Mouse (Mus musculus): Measurements from ENCODE around the gene Traf3ip3. TPM values are rescaled to one million over a fixed set of nuclear protein-coding genes. Genes with fewer than 3 reads are reported as not detected.

Gene Traf3ip3
- polyA plus RNA-seq, 1 experiment, result 11.5 TPM

DNA sequence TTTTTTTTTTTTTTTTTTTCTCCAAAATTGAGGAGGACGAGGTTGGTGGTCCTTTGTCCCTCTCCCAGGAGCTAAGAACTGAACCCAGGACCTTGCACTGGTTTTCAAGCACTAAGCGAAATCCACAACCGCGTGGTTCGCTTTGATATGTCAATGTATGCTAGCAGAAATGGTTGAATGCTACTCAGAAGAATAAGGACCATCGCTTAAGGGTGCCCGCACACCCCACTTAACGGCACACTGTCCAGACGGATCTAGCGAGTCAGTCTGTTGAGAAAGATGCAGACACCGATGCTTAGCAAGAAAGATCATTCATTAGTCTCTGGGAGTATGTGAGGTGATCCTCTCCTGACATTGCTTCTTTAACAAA is 71.1 kb downstream of the Traf3ip3 start:
- H3K79me2 ChIP-seq (ENCODE audit: control insufficient read depth, insufficient read depth), result peaks cover 31% of the 10 kb centered on the region
- no peak for TF ChIP-seq SRF (IDR thresholded peaks at IDR 0.05; ENCODE audit: control insufficient read depth, insufficient read length, low read depth)
- TF ChIP-seq TCF12 (IDR thresholded peaks at IDR 0.05; ENCODE audit: insufficient read depth, poor library complexity, severe bottlenecking), result no peak
- no peak for TF ChIP-seq POLR2A (IDR thresholded peaks at IDR 0.05; ENCODE audit: insufficient read length, low read depth)
- TF ChIP-seq POLR2AphosphoS2 (IDR thresholded peaks at IDR 0.05; ENCODE audit: insufficient read length, low read depth), result no peak
- TF ChIP-seq TCF3 (IDR thresholded peaks at IDR 0.05; ENCODE audit: insufficient read length, low read depth), result no peak
- TF ChIP-seq REST (IDR thresholded peaks at IDR 0.05; ENCODE audit: insufficient read depth, insufficient read length), result no peak
- TF ChIP-seq CEBPB (IDR thresholded peaks at IDR 0.05; ENCODE audit: insufficient read depth, poor library complexity, severe bottlenecking), result no peak
- no peak for TF ChIP-seq MYOD1 (IDR thresholded peaks at IDR 0.05; ENCODE audit: control insufficient read depth in 1 of 3, insufficient read length in 2 of 3, low read depth in 2 of 3)
- peak overlapping the region; percentile 37 for H3ac ChIP-seq (ENCODE audit: control insufficient read depth, insufficient read length)
- peaks cover 4% of the 10 kb centered on the region for H3K27me3 ChIP-seq (ENCODE audit: control insufficient read depth, insufficient read depth, insufficient read length)
- H3K4me3 ChIP-seq, result peak overlapping the region; percentile 59
- peaks cover 12% of the 10 kb centered on the region for H3K36me3 ChIP-seq (ENCODE audit: control insufficient read depth, insufficient read depth)
- peak overlapping the region; percentile 76 for H3K4me2 ChIP-seq (ENCODE audit: low read depth)

DNA sequence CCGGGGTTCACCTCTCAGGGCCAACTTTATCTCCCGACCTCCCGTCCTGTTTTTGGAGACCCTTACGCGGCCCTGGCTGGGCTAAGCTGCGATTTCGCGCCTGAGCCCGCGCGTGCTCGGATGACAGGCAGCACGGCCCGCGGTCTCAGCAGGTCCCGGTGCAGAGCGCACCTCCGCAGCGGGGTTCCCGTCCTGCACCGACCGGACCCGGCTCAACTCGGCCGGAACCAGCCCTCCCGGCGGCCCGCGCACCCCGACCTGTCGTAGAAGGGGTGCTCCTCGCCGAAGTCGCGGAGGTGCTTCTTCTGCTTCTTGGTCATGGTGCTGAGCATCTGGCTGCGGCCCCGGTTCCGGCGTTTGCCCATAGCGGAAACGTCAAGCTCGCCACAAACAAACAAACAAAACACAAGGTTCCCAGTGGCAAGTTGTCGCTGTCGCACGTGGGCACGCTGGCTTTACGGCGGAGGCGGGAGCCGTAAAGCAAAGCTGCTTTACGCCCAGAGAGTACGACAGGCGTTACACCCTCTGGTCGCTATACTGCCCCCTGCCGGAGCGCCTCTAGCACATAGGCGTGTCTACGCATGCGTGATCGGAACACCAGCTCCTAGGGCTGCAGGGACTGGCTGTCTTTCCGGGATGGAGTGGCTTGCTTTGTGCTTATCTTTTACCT is 71.6 kb downstream of the Traf3ip3 start, which contains the start of gene Diexf:
Gene Diexf (minus strand): TSS at position 487 of the 670 bp plus-strand sequence.
- Histone ChIP-seq H3K36me3 (ENCODE audit: control insufficient read depth, insufficient read depth) (peaks cover 15% of the 10 kb centered on the region), H3K4me2 (ENCODE audit: low read depth) (peak within 1 kb of the TSS; percentile 80), H3K27me3 (ENCODE audit: control insufficient read depth, insufficient read depth, insufficient read length) (no peaks in the 10 kb centered on the region), H3K79me2 (ENCODE audit: control insufficient read depth, insufficient read depth) (peaks cover 31% of the 10 kb centered on the region), H3ac (ENCODE audit: control insufficient read depth, insufficient read length) (peak within 1 kb of the TSS; percentile 37), H3K4me3 (peak within 1 kb of the TSS; percentile 59)
- no peak for TF ChIP-seq SRF (IDR thresholded peaks at IDR 0.05; ENCODE audit: control insufficient read depth, insufficient read length, low read depth)
- peak; percentile 82 for TF ChIP-seq MAX (IDR thresholded peaks at IDR 0.05; ENCODE audit: low read depth)
- no peak for TF ChIP-seq TCF12 (IDR thresholded peaks at IDR 0.05; ENCODE audit: insufficient read depth, poor library complexity, severe bottlenecking)
- TF ChIP-seq CEBPB (IDR thresholded peaks at IDR 0.05; ENCODE audit: insufficient read depth, poor library complexity, severe bottlenecking), result no peak
- TF ChIP-seq MYOD1 (IDR thresholded peaks at IDR 0.05; ENCODE audit: control insufficient read depth in 1 of 3, insufficient read length in 2 of 3, low read depth in 2 of 3), result peak in 1 of 3 experiments; percentile 32
- no peak for TF ChIP-seq TCF3 (IDR thresholded peaks at IDR 0.05; ENCODE audit: insufficient read length, low read depth)
- TF ChIP-seq USF1 (IDR thresholded peaks at IDR 0.05; ENCODE audit: low read depth), result peak; percentile 26
- peak in 1 of 3 experiments; percentile 46 for TF ChIP-seq MYOG (IDR thresholded peaks at IDR 0.05; ENCODE audit: control insufficient read depth in 1 of 3, insufficient read depth in 1 of 3, insufficient read length in 2 of 3, low read depth in 2 of 3)
- peak; percentile 68 for TF ChIP-seq POLR2AphosphoS2 (IDR thresholded peaks at IDR 0.05; ENCODE audit: insufficient read length, low read depth)
- TF ChIP-seq E2F4 (IDR thresholded peaks at IDR 0.05; ENCODE audit: insufficient read depth), result no peak
- no peak for TF ChIP-seq REST (IDR thresholded peaks at IDR 0.05; ENCODE audit: insufficient read depth, insufficient read length)
- TF ChIP-seq POLR2A (IDR thresholded peaks at IDR 0.05; ENCODE audit: insufficient read length, low read depth), result peak; percentile 68

DNA sequence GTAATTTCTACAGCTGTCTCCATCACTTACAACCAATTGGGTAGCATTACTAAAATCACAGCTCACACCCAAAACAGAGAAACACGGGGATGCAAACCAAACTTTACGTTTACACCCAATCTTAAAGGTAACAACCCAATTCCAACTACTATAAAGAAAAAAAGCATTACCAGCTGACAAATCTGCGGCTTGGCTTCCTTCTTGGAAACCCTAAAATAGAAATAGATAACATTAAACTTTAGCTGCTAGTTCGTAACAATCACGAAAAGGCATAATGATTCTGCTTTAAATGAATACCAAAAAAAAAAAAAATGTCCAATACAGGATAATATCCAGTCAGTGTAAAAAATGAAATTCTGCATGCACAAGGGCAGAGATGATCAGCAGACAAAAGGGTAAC is 72.2 kb downstream of the Traf3ip3 start:
- Histone ChIP-seq H3K79me2 (ENCODE audit: control insufficient read depth, insufficient read depth) (peaks cover 31% of the 10 kb centered on the region), H3K27me3 (ENCODE audit: control insufficient read depth, insufficient read depth, insufficient read length) (no peaks in the 10 kb centered on the region), H3ac (ENCODE audit: control insufficient read depth, insufficient read length) (peak overlapping the region; percentile 37), H3K36me3 (ENCODE audit: control insufficient read depth, insufficient read depth) (peaks cover 16% of the 10 kb centered on the region), H3K4me2 (ENCODE audit: low read depth) (peak overlapping the region; percentile 80), H3K4me3 (peak overlapping the region; percentile 59)
- TF ChIP-seq CEBPB (IDR thresholded peaks at IDR 0.05; ENCODE audit: insufficient read depth, poor library complexity, severe bottlenecking), result no peak
- TF ChIP-seq REST (IDR thresholded peaks at IDR 0.05; ENCODE audit: insufficient read depth, insufficient read length), result no peak
- no peak for TF ChIP-seq POLR2AphosphoS2 (IDR thresholded peaks at IDR 0.05; ENCODE audit: insufficient read length, low read depth)
- TF ChIP-seq USF1 (IDR thresholded peaks at IDR 0.05; ENCODE audit: low read depth), result no peak
- no peak for TF ChIP-seq TCF3 (IDR thresholded peaks at IDR 0.05; ENCODE audit: insufficient read length, low read depth)
- no peak for TF ChIP-seq TCF12 (IDR thresholded peaks at IDR 0.05; ENCODE audit: insufficient read depth, poor library complexity, severe bottlenecking)
- no peak for TF ChIP-seq MYOD1 (IDR thresholded peaks at IDR 0.05; ENCODE audit: control insufficient read depth in 1 of 3, insufficient read length in 2 of 3, low read depth in 2 of 3)
- no peak for TF ChIP-seq MAX (IDR thresholded peaks at IDR 0.05; ENCODE audit: low read depth)
- no peak for TF ChIP-seq SRF (IDR thresholded peaks at IDR 0.05; ENCODE audit: control insufficient read depth, insufficient read length, low read depth)
- no peak for TF ChIP-seq MYOG (IDR thresholded peaks at IDR 0.05; ENCODE audit: control insufficient read depth in 1 of 3, insufficient read depth in 1 of 3, insufficient read length in 2 of 3, low read depth in 2 of 3)
- no peak for TF ChIP-seq POLR2A (IDR thresholded peaks at IDR 0.05; ENCODE audit: insufficient read length, low read depth)
- no peak for TF ChIP-seq E2F4 (IDR thresholded peaks at IDR 0.05; ENCODE audit: insufficient read depth)

DNA sequence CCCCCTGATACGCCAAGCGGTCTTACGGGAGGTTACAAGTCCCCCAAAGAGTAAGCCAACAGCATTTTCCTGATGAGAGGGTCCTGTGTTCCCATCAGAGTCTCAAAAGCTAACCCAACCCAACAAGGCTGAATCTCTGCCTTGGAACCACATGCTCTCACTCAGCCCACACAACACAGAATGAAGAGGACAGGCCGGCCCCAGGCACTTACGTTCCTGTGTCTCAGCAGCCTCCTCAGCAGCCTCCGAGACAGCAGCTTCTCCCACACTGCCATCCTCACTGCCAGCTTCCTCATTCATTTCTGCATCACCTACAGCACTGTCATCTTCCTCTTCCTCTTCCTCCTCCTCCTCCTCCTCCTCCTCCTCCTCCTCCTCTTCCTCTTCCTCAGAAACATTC is 73.4 kb downstream of the Traf3ip3 start:
- no peak overlapping the region for H3K4me3 ChIP-seq
- H3K4me2 ChIP-seq (ENCODE audit: low read depth), result no peak overlapping the region
- no peak overlapping the region for H3ac ChIP-seq (ENCODE audit: control insufficient read depth, insufficient read length)
- H3K36me3 ChIP-seq (ENCODE audit: control insufficient read depth, insufficient read depth), result peaks cover 26% of the 10 kb centered on the region
- TF ChIP-seq CEBPB (IDR thresholded peaks at IDR 0.05; ENCODE audit: insufficient read depth, poor library complexity, severe bottlenecking) (no peak), POLR2AphosphoS2 (IDR thresholded peaks at IDR 0.05; ENCODE audit: insufficient read length, low read depth) (no peak), TCF12 (IDR thresholded peaks at IDR 0.05; ENCODE audit: insufficient read depth, poor library complexity, severe bottlenecking) (no peak), POLR2A (IDR thresholded peaks at IDR 0.05; ENCODE audit: insufficient read length, low read depth) (no peak), USF1 (IDR thresholded peaks at IDR 0.05; ENCODE audit: low read depth) (no peak), SRF (IDR thresholded peaks at IDR 0.05; ENCODE audit: control insufficient read depth, insufficient read length, low read depth) (no peak), REST (IDR thresholded peaks at IDR 0.05; ENCODE audit: insufficient read depth, insufficient read length) (no peak), MYOG (IDR thresholded peaks at IDR 0.05; ENCODE audit: control insufficient read depth in 1 of 3, insufficient read depth in 1 of 3, insufficient read length in 2 of 3, low read depth in 2 of 3) (no peak), TCF3 (IDR thresholded peaks at IDR 0.05; ENCODE audit: insufficient read length, low read depth) (no peak), E2F4 (IDR thresholded peaks at IDR 0.05; ENCODE audit: insufficient read depth) (no peak), MAX (IDR thresholded peaks at IDR 0.05; ENCODE audit: low read depth) (no peak), MYOD1 (IDR thresholded peaks at IDR 0.05; ENCODE audit: control insufficient read depth in 1 of 3, insufficient read length in 2 of 3, low read depth in 2 of 3) (no peak)
- no peaks in the 10 kb centered on the region for H3K27me3 ChIP-seq (ENCODE audit: control insufficient read depth, insufficient read depth, insufficient read length)
- H3K79me2 ChIP-seq (ENCODE audit: control insufficient read depth, insufficient read depth), result peaks cover 31% of the 10 kb centered on the region

Data from myocyte (in vitro differentiated cells).